Mouse (Mus musculus) small intestine, adult 2 months (tissue): ENCODE data around the gene Gnaq.

Experiments
- CTCF ChIP-seq: fragments of 200-500 bp; IDR thresholded peaks from 2 replicates; pipeline ENCODE4 v1.5.1; 2012; ENCODE audit warnings: low read depth, mild to moderate bottlenecking, control low read depth, inconsistent platforms, low read length, moderate library complexity, mixed read lengths; ENCODE audit not compliant: insufficient replicate concordance, insufficient read length; ENCODE audit errors: extremely low read depth
- POLR2A ChIP-seq: fragments of 200-500 bp; IDR thresholded peaks from 2 replicates; pipeline ENCODE4 v1.6.1; 2012; ENCODE audit warnings: low read depth, mild to moderate bottlenecking, control low read depth, inconsistent platforms, low read length, moderate library complexity

- TF ChIP-seq POLR2A (no peak), CTCF (no peak)
Measured at GRCm38 (mm10) chr19:16157120-16157519, 24.5 kb downstream of the Gnaq start.
